Mouse (Mus musculus) cerebellum, postnatal 10 days (tissue): ENCODE measurements at regions not wholly inside any gene's neighbourhood (a gene's known extent, or its start where the extent isn't known, plus 50 kb on each side); places are given as distances from the start of the nearest gene placed in this dataset.
"Not testable (repeated sequence)": the region's sequence is repeated elsewhere in the genome, so short reads cannot be mapped to it uniquely, and the experiment has no call there.

Source experiments
- DNase-seq, 2 experiments: peaks; one replicate each; pipeline ENCODE4 v3.0.0; 2021; ENCODE audit warnings: mixed read lengths in 2 of 2

DNA sequence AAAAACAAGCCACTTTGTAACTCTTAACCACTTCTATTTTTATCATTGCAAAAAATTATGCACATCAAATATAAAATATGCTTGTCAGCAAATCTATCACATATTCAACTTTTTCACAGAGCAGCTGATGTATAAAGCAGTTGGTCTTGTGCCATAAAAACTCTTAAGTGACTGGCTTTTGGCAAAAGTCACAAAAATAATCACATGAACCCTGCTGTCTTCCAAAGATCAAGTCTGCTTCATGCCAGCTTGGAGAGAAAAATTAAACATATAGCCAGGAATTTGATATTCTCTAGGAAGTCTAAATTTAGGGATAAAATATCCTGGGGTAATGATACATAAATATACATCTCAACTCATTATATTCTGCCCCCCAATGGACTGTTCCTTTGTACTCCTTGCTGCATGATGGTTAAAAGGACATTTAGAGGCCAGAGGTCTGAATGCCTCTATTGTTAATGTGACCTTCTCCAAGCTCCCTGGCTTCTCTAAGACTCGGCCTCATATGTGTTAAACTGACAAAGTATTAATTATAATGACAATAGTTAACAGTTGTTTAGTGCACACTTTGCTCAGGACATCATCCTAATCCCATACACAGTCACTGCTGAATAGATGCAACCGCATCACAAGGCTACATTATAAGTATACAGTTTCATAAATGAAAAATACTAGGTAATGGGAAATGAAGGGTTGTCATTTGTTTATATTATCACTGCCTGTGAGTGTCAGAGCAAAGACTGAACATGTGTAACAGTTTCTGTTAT is 422.9 kb upstream of the Hs3st1 start:
- no peak for DNase-seq

- no peak for DNase-seq
Measured at GRCm38 (mm10) chr5:40136740-40137285, 381.5 kb upstream of the Hs3st1 start.

- DNase-seq, result peak in 1 of 2 experiments; percentile 10
Measured at GRCm38 (mm10) chr5:40124337-40124736, 369.1 kb upstream of the Hs3st1 start.

GRCm38 (mm10) chr5:40116849-40117248 is 361.6 kb upstream of the Hs3st1 start:
- no peak for DNase-seq

DNA sequence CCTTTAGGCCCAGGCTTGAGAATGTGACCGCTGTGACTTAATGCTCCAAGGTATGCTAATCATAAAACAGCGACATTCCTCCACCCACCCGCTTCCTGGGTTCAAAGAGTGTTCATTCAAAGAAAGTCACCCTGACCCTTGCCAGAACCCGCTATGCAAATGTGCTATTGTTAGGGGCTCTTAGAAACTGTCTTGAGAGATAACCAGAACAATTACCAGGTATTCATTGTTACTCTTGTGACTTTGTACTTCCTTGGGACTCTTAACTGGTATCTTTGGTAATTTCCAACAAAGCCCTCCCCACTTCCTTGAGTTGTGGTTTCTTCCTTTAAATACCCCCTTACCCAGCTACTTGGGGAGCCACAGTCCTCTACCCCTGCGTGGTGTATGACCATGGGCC is 334.3 kb upstream of the Hs3st1 start:
- DNase-seq, result not testable (repeated sequence)

- DNase-seq, result no peak
Measured at GRCm38 (mm10) chr5:40045288-40045687, 290.0 kb upstream of the Hs3st1 start.

GRCm38 (mm10) chr5:40034452-40034851 is 279.2 kb upstream of the Hs3st1 start:
- peak; percentile 15 to 16 for DNase-seq

- peak in 1 of 2 experiments; percentile 10 for DNase-seq
Measured at GRCm38 (mm10) chr5:40033686-40034085, 278.4 kb upstream of the Hs3st1 start.

DNA sequence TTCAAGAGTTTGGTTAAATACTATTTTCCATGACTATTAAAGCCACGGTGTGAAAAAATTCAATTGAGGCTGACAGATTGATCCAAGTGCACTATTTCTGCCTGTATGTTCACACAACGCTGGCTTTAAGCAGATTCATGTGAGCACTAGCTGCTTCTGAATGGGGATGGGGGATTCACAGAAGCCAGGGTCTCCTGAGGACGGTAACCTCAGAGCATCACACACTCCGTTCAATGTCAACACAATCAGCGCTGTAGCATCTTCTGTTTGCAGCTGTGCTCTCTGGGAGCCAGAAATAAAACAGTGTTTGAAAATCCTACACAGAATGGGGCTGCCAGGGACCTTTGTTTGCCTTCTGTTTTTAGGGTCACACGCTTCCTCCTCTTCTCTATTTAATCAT is 275.0 kb upstream of the Hs3st1 start:
- DNase-seq, result no peak

GRCm38 (mm10) chr5:40015946-40016345 is 260.7 kb upstream of the Hs3st1 start:
- DNase-seq, result peak in 1 of 2 experiments; percentile 7

- no peak for DNase-seq
Measured at GRCm38 (mm10) chr5:39988039-39988438, 232.8 kb upstream of the Hs3st1 start.

- DNase-seq, result peak; percentile 79 to 81
Measured at GRCm38 (mm10) chr5:39964371-39964770, 209.1 kb upstream of the Hs3st1 start.

GRCm38 (mm10) chr5:39960981-39961380 is 205.7 kb upstream of the Hs3st1 start:
- DNase-seq, result peak; percentile 22 to 41

DNA sequence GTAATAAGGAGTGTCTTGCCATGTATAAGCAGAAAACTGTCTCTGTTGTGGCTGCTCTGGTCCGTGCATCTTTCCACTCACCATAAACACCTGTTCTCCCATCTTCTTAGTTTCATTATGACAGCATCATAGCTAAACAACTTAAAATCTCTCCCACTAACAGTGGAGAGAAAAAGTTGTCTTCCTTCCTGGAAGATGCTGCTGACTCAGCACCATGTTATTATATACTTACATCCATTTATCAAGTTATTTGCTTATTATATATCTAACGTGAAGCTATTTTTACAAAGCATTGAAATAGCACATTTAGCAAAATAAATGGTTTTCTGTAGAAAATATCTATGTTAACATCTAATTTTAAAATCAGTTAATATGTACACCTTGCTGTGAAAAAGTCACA is 180.3 kb upstream of the Hs3st1 start:
- no peak for DNase-seq

DNA sequence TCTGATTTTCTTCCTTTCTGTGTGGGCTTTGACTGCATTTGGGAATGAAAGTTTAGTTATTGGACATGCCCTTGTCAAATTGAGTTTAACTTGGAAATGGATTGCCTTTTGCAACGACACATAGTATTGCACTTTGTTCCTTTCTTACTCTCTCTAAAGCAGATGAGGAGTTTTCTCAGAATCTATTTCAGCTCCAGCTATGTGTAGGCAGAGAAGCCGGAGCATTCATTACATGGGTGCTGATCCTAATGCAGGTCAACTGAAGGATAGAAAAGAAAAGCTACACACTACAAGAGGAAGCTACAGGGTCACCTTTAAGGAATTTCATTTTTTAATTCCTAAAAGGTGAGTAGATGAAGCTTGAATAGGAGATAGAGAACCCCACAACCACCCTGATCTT is 176.6 kb upstream of the Hs3st1 start:
- DNase-seq, result no peak

- DNase-seq, result no peak
Measured at GRCm38 (mm10) chr5:39909369-39909768, 154.1 kb upstream of the Hs3st1 start.

GRCm38 (mm10) chr5:39871723-39872085 is 116.4 kb upstream of the Hs3st1 start:
- no peak for DNase-seq

- DNase-seq, result peak; percentile 2 to 3
Measured at GRCm38 (mm10) chr5:39870835-39871722, 115.8 kb upstream of the Hs3st1 start.

DNA sequence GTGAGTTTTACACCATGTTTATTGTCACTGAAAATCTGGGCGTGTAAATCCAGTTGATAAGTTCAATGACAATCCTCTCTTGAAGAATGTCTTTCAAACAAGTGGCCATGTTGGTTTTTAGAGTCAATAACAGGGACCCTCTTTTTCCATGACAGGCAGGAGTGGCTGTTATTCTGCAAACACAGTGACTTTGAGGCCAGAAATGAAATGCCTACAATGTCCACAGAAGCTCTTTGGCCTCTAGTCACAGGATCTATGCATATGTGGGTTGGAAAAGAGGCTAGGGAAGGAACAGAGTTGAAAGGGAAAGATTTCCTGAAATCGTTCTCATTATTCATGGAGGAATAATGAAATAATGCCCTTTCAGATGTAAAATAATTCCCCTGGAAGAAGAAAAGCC is 101.9 kb upstream of the Hs3st1 start:
- no peak for DNase-seq

DNA sequence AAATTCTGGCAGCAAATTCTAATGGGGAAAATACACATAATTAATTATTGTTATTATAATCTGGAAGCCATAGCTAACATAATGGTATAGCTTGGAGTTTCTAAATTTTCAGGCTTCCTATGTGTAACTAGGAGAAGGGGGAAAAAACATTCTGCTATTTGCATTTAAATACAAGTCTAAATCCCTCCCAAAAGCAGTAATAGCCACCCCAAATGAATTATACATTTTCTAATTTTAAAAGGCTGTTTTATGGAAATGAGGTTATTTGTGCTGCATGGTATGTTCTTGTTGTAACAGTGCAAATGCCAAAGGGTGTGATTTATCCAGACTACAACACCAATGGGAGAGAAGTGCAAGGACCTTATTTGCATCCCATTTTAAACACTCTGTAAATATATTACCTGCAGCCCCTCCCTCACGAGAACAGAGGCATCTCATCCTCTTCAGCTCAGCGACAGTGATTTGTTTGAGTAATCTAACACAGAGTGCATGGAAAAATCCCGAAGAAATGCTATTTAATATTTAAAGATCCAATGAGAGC is 101.4 kb upstream of the Hs3st1 start:
- no peak for DNase-seq

- DNase-seq, result no peak
Measured at GRCm38 (mm10) chr5:39855685-39856615, 100.7 kb upstream of the Hs3st1 start.

DNA sequence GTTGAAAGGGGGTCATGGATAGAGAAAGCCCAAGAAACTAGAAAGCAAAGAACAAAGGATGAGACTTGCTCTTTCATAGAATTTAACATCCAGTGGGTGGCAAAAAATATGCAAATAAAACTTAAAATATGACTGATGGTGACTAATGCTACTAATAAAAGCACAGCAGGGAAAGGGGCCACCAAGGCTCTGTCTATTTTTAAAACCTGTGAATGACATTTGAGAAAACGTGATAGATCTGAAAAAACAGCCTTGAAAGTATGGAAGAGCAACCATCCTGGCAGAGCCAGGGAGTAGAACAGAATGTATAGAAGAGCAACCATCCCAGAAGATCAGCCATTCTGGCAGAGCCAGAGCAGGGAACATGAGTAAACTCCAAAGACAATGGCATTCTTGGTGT is 91.9 kb upstream of the Hs3st1 start:
- no peak for DNase-seq
